Mouse (Mus musculus): ENCODE measurements around the gene Nolc1.
"Not testable (repeated sequence)": the region's sequence is repeated elsewhere in the genome, so short reads cannot be mapped to it uniquely, and the experiment has no call there.

Nolc1 gene

DNA sequence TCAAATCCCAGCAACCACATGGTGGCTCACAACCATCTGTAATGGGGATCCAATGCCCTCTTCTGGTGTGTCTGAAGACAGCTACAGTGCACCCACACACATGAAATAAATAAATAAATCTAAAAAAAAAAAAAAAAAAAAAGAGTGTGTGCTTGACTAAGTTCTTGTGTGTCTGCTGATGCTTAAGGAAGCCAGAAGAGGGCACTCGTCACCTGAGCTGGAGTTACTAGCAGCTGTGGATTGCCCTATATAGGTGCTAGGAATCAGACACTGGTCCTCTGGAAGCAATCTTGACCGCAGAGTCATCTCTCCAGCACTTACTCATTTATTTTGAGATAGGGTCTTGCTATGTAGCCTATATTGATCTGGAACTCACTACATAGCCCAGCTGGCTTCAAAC lies 18.5 kb downstream of the Nolc1 start:
- DNase-seq (ENCODE audit: low spot score): no peak

- no peak for DNase-seq (ENCODE audit: low spot score)
Observed at GRCm38 (mm10) chr19:46095291-46095690, 19.6 kb downstream of the Nolc1 start.

GRCm38 (mm10) chr19:46096396-46096795 lies 20.7 kb downstream of the Nolc1 start:
- no peak for DNase-seq (ENCODE audit: low spot score)

DNA sequence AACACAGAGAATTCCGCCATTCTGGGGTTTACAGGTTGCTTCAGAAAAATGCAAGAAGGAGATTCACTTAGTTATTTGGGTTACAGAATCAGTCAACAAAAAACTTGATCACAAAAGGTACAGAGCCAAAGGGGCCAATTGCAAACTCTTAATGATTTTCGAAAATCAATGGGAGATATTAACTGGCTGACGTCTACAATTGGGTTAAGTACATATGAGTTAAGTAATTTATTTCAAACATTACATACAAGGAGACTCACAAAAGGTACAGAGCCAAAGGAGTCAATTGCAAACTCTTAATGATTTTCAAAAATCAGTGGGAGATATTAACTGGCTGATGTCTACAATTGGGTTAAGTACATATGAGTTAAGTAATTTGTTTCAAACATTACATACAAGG lies 23.9 kb downstream of the Nolc1 start:
- no peak for DNase-seq (ENCODE audit: low spot score)

DNA sequence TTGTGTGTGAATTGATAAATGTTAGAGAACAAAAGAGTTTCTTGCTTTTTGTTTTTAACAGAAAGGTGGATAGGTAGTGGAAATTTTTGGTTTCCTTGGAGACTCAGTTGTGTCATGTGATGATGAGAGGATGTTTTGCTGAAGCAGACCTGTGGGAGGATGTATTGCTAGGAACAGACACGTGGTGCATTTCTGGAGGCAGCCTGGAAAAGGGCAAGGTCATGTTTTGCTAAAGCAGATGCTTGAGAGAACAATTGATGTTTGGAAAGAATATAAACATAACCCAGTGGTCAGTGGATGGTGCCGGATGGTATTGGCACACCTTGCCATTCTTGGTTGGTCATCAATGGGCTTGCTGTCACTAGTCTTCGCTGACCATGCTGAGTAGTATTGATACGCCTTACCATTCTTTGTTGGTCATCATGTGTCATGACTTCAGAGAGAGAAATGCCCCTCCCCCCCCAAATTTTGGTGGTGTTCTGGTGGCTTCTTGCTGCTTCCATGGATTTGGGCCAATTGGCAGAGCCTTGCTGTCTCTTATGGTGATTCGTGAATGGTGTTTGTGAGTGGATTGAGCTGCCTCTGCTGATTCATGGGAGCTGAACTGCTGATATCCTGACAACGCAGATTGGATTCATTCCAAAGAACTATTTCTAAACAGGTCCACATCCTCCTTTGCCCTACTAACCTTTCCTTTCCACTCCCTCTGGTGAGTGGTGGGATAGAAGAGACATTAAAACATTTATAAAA lies 27.9 kb downstream of the Nolc1 start:
- DNase-seq (ENCODE audit: low spot score): no peak

GRCm38 (mm10) chr19:46104187-46104557 lies 28.5 kb downstream of the Nolc1 start:
- DNase-seq (ENCODE audit: low spot score): no peak

DNA sequence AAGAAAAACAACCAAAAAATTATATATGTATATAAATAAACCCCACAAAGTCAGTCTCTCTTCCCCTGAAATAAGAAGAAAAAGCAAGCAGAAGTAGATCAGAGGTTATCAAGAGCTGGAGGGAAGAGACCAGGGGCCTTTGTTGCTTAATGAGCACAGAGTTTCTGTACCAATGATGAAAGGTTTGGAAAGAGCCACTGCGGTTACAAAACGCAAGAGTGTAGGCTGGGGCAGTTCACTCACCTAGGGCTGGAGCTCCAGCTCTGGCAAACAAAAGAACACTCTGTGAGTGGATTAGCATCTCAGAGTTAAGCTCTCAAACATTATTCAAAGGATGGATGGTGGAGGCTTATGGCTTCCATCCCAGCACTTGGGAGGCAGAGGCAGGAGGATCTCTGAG lies 34.6 kb downstream of the Nolc1 start:
- DNase-seq (ENCODE audit: low spot score): no peak

- DNase-seq (ENCODE audit: low spot score): no peak
Observed at GRCm38 (mm10) chr19:46110781-46111180, 35.1 kb downstream of the Nolc1 start.

DNA sequence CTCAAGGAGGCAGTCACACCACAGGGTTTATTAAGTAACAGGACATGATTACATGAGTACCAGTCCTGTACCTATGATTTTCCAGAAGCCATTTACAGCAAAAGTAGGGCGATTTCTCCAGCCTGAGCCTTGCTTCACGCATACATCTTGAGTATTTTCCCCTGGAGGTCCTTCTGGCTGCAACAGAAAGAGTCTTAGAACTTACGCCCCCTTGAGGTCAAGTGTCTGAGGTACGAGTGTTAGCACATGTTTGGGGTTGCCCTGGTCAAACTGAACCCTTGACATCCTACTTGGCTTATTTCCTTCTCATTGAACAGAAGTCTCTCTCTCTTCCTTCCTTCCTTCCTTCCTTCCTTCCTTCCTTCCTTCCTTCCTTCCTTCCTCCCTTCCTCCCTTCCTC lies 39.0 kb downstream of the Nolc1 start:
- no peak for DNase-seq (ENCODE audit: low spot score)

GRCm38 (mm10) chr19:46119458-46119857 lies 43.8 kb downstream of the Nolc1 start:
- DNase-seq (ENCODE audit: low spot score): no peak

GRCm38 (mm10) chr19:46120872-46121271 lies 45.2 kb downstream of the Nolc1 start:
- no peak for DNase-seq (ENCODE audit: low spot score)

DNA sequence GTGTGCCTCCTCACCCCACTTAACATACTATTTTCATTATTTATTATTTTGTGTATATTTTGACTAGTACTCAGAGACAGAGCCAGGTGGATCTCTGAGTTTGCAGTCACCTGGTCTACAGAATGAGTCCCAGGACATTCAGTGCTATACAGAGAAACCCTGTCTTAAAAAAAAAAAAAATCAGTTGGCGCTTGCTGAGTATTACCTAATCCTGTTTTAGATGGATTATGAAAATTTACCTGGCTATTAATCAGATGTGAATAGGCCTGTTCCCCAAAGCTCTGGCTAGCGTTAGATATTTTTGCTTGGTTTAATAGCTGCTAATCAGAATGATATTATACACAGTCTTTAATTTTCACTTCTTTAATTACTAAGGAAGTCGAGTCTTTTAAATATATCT lies 48.2 kb downstream of the Nolc1 start:
- no peak for DNase-seq (ENCODE audit: low spot score)

GRCm38 (mm10) chr19:46124651-46125050 lies 49.0 kb downstream of the Nolc1 start:
- no peak for DNase-seq (ENCODE audit: low spot score)

DNA sequence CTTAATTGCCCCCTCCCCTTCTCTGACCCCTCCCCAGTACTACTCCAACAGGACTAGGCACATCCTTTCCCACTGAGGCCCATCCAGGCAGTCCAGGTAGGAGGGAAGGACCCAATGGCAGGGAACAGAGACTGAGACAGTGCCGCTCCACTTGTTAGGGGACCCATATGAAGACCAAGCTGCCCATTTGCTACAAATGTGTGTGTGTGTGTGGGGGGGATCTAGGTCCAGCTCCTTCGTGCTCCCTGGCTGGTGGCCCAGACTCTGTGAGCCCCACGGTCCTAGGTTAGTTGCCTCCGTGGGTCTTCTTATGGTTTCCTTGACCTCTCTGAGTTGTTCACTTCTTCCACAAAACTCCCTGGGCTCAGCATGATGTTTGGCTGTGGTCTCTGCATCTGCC lies 50.6 kb downstream of the Nolc1 start:
- DNase-seq (ENCODE audit: low spot score): no peak

DNA sequence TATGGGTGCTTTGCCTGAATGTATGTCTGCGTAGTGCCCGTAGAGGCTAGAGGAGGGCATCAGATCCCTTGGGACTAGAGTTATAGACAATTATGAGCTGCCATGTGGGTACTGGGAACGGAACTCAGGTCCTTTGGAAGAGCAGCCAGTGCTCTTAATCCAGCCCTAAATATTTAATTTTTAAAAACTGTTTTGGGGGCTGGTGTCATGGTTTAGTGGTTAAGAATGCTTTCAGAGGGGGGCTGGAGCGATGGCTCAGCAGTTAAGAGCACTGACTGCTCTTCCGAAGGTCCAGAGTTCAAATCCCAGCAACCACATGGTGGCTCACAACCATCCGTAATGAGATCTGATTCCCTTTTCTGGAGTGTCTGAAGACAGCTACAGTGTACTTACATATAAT lies 54.1 kb downstream of the Nolc1 start:
- not testable (repeated sequence) for DNase-seq (ENCODE audit: low spot score)

DNA sequence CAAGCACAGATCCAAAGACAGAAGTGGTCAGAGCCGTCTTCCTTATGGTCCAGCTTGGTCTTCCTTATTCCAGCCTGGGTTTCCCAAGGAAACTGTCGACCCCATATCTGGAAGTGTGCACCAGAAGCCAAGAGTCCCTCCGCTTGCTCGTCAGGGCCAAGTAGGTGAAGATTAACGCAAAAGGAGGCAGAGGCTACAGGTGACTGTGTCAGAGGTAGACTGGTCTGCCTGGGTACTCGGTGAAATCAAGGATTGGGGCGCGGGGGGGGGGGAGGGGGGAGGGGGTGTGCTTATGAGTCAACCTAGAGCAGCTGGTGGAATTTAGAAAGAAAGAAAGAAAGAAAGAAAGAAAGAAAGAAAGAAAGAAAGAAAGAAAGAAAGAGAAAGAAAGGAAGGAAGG lies 55.6 kb downstream of the Nolc1 start:
- no peak for DNase-seq (ENCODE audit: low spot score)

- DNase-seq (ENCODE audit: low spot score): no peak
Observed at GRCm38 (mm10) chr19:46131694-46132525, 56.2 kb downstream of the Nolc1 start, which contains the start of gene Elovl3. Elovl3 (plus strand) TSS chr19:46131897.

DNA sequence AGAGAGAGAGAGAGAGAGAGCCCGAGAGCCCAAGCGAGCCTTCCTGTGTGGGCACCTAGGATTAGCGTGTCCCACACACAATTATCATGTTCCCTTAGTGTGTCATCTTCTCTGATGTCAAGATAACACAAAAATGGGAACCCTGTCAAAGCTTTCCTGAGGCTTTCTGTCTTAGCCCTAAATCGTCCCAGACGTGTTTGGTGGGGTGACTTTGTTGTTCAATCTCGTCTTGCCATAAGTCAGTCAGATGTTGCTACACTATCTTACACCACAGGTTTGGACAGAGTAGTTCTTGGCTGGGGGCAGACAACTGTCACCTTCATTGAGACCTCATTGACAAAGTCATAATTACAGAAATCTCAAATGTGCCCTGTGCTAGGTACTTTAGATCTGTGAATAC lies 56.9 kb downstream of the Nolc1 start:
- no peak for DNase-seq (ENCODE audit: low spot score)

All from spleen, adult 12 weeks (tissue).